Mouse (Mus musculus): ENCODE measurements around the gene Ppm1h.

DNA sequence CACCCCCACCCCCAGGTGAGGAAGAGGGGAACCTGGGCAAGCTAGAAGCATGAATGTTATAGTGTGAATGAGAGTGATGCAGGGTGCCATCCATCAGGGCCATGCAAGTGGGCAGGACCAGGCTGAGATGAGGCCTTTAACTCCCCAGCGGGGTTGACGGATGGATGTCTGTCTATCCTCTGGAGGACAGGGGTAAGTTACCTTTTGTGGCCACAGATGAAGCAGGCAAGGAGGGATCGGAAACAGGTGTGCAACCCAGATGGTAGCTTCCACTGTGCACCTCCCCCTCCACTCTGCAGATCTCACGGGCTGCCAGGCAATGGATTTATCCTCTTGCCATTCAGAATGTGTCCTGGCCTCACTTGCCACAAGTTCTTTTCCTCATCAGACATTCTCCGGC is 222.8 kb downstream of the Ppm1h start:
- no peak for TF ChIP-seq CHD2 (IDR thresholded peaks at IDR 0.05; ENCODE audit: low read length)
- no peak for TF ChIP-seq POLR2A (IDR thresholded peaks at IDR 0.05; ENCODE audit: low read depth, low read length)
- no peak for TF ChIP-seq HCFC1 (IDR thresholded peaks at IDR 0.05; ENCODE audit: low read depth, low read length)
